Mouse (Mus musculus): Measurements from ENCODE around the gene Sh3glb2. TPM values are rescaled to one million over a fixed set of nuclear protein-coding genes. Genes with fewer than 3 reads are reported as not detected.
A peak's percentile ranks its signal among the peaks of the same experiment; 100 is the strongest.

Gene Sh3glb2
- 17.0 and 19.1 TPM in 2 replicates for polyA plus RNA-seq (2015; fragmentation: Nextera tagmentation; extraction: Ambion mirVana)

GRCm38 (mm10) chr2:30358533-30359531 lies at the start of gene Sh3glb2:
Gene Sh3glb2, minus strand, starts transcription at chr2:30359337.
- Histone ChIP-seq H3K9me3 (replicated peaks; ENCODE audit: control insufficient read depth, low read length) (no peaks in the 10 kb centered on the region), H3K9ac (ENCODE audit: low read depth, low read length) (peak within 1 kb of the TSS; percentile 82), H3K4me2 (ENCODE audit: low read depth, low read length) (peak within 1 kb of the TSS; percentile 96), H3K27ac (ENCODE audit: low read length) (no peak within 1 kb of the TSS), H3K27me3 (ENCODE audit: control insufficient read depth, insufficient read depth, low read depth, low read length) (no peaks in the 10 kb centered on the region), H3K4me3 (ENCODE audit: low read depth, low read length) (peak within 1 kb of the TSS; percentile 82), H3K4me1 (ENCODE audit: control insufficient read depth, low read depth, low read length) (peaks cover 22% of the 10 kb centered on the region), H3K36me3 (ENCODE audit: control insufficient read depth, insufficient read depth) (no peaks in the 10 kb centered on the region)
- ATAC-seq (ENCODE audit: low read depth) = peak; percentile 62
- 2% methylated on average over 58 of the region's 73 CpGs for WGBS (ENCODE audit: insufficient replicate concordance)

- Histone ChIP-seq H3K4me1 (ENCODE audit: control insufficient read depth, low read depth, low read length) (peaks cover 1% of the 10 kb centered on the region), H3K27me3 (ENCODE audit: control insufficient read depth, insufficient read depth, low read depth, low read length) (no peaks in the 10 kb centered on the region), H3K36me3 (ENCODE audit: control insufficient read depth, insufficient read depth) (peaks cover 7% of the 10 kb centered on the region; the same call in 1 of the 2 replicates), H3K4me2 (ENCODE audit: low read depth, low read length) (no peak overlapping the region), H3K9ac (ENCODE audit: low read depth, low read length) (no peak overlapping the region), H3K4me3 (ENCODE audit: low read depth, low read length) (no peak overlapping the region), H3K9me3 (replicated peaks; ENCODE audit: control insufficient read depth, low read length) (no peaks in the 10 kb centered on the region), H3K27ac (ENCODE audit: low read length) (no peak overlapping the region)
- no peak for ATAC-seq (ENCODE audit: low read depth)
- WGBS (ENCODE audit: insufficient replicate concordance) = 71% methylated on average over 8 of the region's 8 CpGs
These were observed 49.4 kb upstream of the Sh3glb2 start for GRCm38 (mm10) chr2:30408452-30409100.

GRCm38 (mm10) chr2:30407778-30408177 lies 48.6 kb upstream of the Sh3glb2 start:
- H3K36me3 ChIP-seq (ENCODE audit: control insufficient read depth, insufficient read depth) = peaks cover 12% of the 10 kb centered on the region; the same call in 1 of the 2 replicates
- H3K27me3 ChIP-seq (ENCODE audit: control insufficient read depth, insufficient read depth, low read depth, low read length) = no peaks in the 10 kb centered on the region
- no peaks in the 10 kb centered on the region for H3K9me3 ChIP-seq (replicated peaks; ENCODE audit: control insufficient read depth, low read length)
- no peak overlapping the region for H3K27ac ChIP-seq (ENCODE audit: low read length)
- ATAC-seq (ENCODE audit: low read depth) = no peak
- H3K4me2 ChIP-seq (ENCODE audit: low read depth, low read length) = no peak overlapping the region
- WGBS (ENCODE audit: insufficient replicate concordance) = 67% methylated on average over 10 of the region's 10 CpGs
- no peak overlapping the region for H3K9ac ChIP-seq (ENCODE audit: low read depth, low read length)
- H3K4me3 ChIP-seq (ENCODE audit: low read depth, low read length) = no peak overlapping the region
- no peaks in the 10 kb centered on the region for H3K4me1 ChIP-seq (ENCODE audit: control insufficient read depth, low read depth, low read length)

- Histone ChIP-seq H3K27me3 (ENCODE audit: control insufficient read depth, insufficient read depth, low read depth, low read length) (no peaks in the 10 kb centered on the region), H3K4me2 (ENCODE audit: low read depth, low read length) (no peak overlapping the region), H3K36me3 (ENCODE audit: control insufficient read depth, insufficient read depth) (peaks cover 14% of the 10 kb centered on the region; the same call in 1 of the 2 replicates), H3K9ac (ENCODE audit: low read depth, low read length) (no peak overlapping the region), H3K4me3 (ENCODE audit: low read depth, low read length) (no peak overlapping the region), H3K27ac (ENCODE audit: low read length) (no peak overlapping the region), H3K4me1 (ENCODE audit: control insufficient read depth, low read depth, low read length) (no peaks in the 10 kb centered on the region), H3K9me3 (replicated peaks; ENCODE audit: control insufficient read depth, low read length) (no peaks in the 10 kb centered on the region)
- no peak for ATAC-seq (ENCODE audit: low read depth)
- WGBS (ENCODE audit: insufficient replicate concordance) = 57% methylated on average over 2 of the region's 2 CpGs
These were observed 48.1 kb upstream of the Sh3glb2 start for GRCm38 (mm10) chr2:30407221-30407620.

- no peak overlapping the region for H3K4me2 ChIP-seq (ENCODE audit: low read depth, low read length)
- no peaks in the 10 kb centered on the region for H3K9me3 ChIP-seq (replicated peaks; ENCODE audit: control insufficient read depth, low read length)
- WGBS (ENCODE audit: insufficient replicate concordance) = 75% methylated on average over 1 of the region's 1 CpGs
- no peaks in the 10 kb centered on the region for H3K27me3 ChIP-seq (ENCODE audit: control insufficient read depth, insufficient read depth, low read depth, low read length)
- no peak overlapping the region for H3K27ac ChIP-seq (ENCODE audit: low read length)
- no peak overlapping the region for H3K4me3 ChIP-seq (ENCODE audit: low read depth, low read length)
- H3K4me1 ChIP-seq (ENCODE audit: control insufficient read depth, low read depth, low read length) = no peaks in the 10 kb centered on the region
- H3K36me3 ChIP-seq (ENCODE audit: control insufficient read depth, insufficient read depth) = peaks cover 19% of the 10 kb centered on the region; the same call in 1 of the 2 replicates
- ATAC-seq (ENCODE audit: low read depth) = no peak
- no peak overlapping the region for H3K9ac ChIP-seq (ENCODE audit: low read depth, low read length)
These were observed 44.7 kb upstream of the Sh3glb2 start for GRCm38 (mm10) chr2:30403870-30404269.

GRCm38 (mm10) chr2:30402843-30403242 lies 43.7 kb upstream of the Sh3glb2 start:
- Histone ChIP-seq H3K9ac (ENCODE audit: low read depth, low read length) (no peak overlapping the region), H3K27ac (ENCODE audit: low read length) (no peak overlapping the region), H3K4me2 (ENCODE audit: low read depth, low read length) (no peak overlapping the region), H3K9me3 (replicated peaks; ENCODE audit: control insufficient read depth, low read length) (no peaks in the 10 kb centered on the region), H3K36me3 (ENCODE audit: control insufficient read depth, insufficient read depth) (peaks cover 19% of the 10 kb centered on the region), H3K4me3 (ENCODE audit: low read depth, low read length) (no peak overlapping the region), H3K27me3 (ENCODE audit: control insufficient read depth, insufficient read depth, low read depth, low read length) (no peaks in the 10 kb centered on the region), H3K4me1 (ENCODE audit: control insufficient read depth, low read depth, low read length) (no peaks in the 10 kb centered on the region)
- WGBS (ENCODE audit: insufficient replicate concordance) = 62% methylated on average over 2 of the region's 2 CpGs
- no peak for ATAC-seq (ENCODE audit: low read depth)

- H3K36me3 ChIP-seq (ENCODE audit: control insufficient read depth, insufficient read depth) = peaks cover 19% of the 10 kb centered on the region
- no peaks in the 10 kb centered on the region for H3K4me1 ChIP-seq (ENCODE audit: control insufficient read depth, low read depth, low read length)
- no peak for ATAC-seq (ENCODE audit: low read depth)
- 83% methylated on average over 9 of the region's 9 CpGs for WGBS (ENCODE audit: insufficient replicate concordance)
- H3K4me2 ChIP-seq (ENCODE audit: low read depth, low read length) = no peak overlapping the region
- no peak overlapping the region for H3K4me3 ChIP-seq (ENCODE audit: low read depth, low read length)
- H3K9ac ChIP-seq (ENCODE audit: low read depth, low read length) = no peak overlapping the region
- no peaks in the 10 kb centered on the region for H3K27me3 ChIP-seq (ENCODE audit: control insufficient read depth, insufficient read depth, low read depth, low read length)
- no peak overlapping the region for H3K27ac ChIP-seq (ENCODE audit: low read length)
- no peaks in the 10 kb centered on the region for H3K9me3 ChIP-seq (replicated peaks; ENCODE audit: control insufficient read depth, low read length)
These were observed 43.3 kb upstream of the Sh3glb2 start for GRCm38 (mm10) chr2:30402351-30402826.

GRCm38 (mm10) chr2:30401581-30401980 lies 42.4 kb upstream of the Sh3glb2 start:
- Histone ChIP-seq H3K27me3 (ENCODE audit: control insufficient read depth, insufficient read depth, low read depth, low read length) (no peaks in the 10 kb centered on the region), H3K4me2 (ENCODE audit: low read depth, low read length) (no peak overlapping the region), H3K4me3 (ENCODE audit: low read depth, low read length) (no peak overlapping the region), H3K4me1 (ENCODE audit: control insufficient read depth, low read depth, low read length) (no peaks in the 10 kb centered on the region), H3K9ac (ENCODE audit: low read depth, low read length) (no peak overlapping the region), H3K9me3 (replicated peaks; ENCODE audit: control insufficient read depth, low read length) (no peaks in the 10 kb centered on the region), H3K27ac (ENCODE audit: low read length) (no peak overlapping the region), H3K36me3 (ENCODE audit: control insufficient read depth, insufficient read depth) (peaks cover 22% of the 10 kb centered on the region)
- WGBS (ENCODE audit: insufficient replicate concordance) = 76% methylated on average over 1 of the region's 1 CpGs
- no peak for ATAC-seq (ENCODE audit: low read depth)

Data from liver, embryonic 16.5 days (tissue).